Mouse (Mus musculus): ENCODE measurements at regions not wholly inside any gene's neighbourhood (a gene's known extent, or its start where the extent isn't known, plus 50 kb on each side); places are given as distances from the start of the nearest gene placed in this dataset.
"Not testable (repeated sequence)": the region's sequence is repeated elsewhere in the genome, so short reads cannot be mapped to it uniquely, and the experiment has no call there.

- DNase-seq (ENCODE audit: low spot score in 2 of 2), result no peak
- intact Hi-C loops (cut with DNase I), result no loop called here
Measured at GRCm38 (mm10) chr6:68977959-68978358, 1442.4 kb upstream of the Tacstd2 start.

GRCm38 (mm10) chr6:68964012-68964411 lies 1428.4 kb upstream of the Tacstd2 start:
- DNase-seq (ENCODE audit: low spot score in 2 of 2), result no peak
- intact Hi-C loops (cut with DNase I), result no loop called here

- intact Hi-C loops (cut with DNase I), result not testable (repeated sequence)
- DNase-seq (ENCODE audit: low spot score in 2 of 2), result peak in 1 of 2 experiments; percentile 0
Measured at GRCm38 (mm10) chr6:68938104-68938503, 1402.5 kb upstream of the Tacstd2 start.

- intact Hi-C loops (cut with DNase I); DNase-seq (ENCODE audit: low spot score in 2 of 2): not testable (repeated sequence)
Measured at GRCm38 (mm10) chr6:68931860-68932259, 1396.3 kb upstream of the Tacstd2 start.

- intact Hi-C loops (cut with DNase I), result no loop called here
- no peak for DNase-seq (ENCODE audit: low spot score in 2 of 2)
Measured at GRCm38 (mm10) chr6:68915536-68915935, 1379.9 kb upstream of the Tacstd2 start.

GRCm38 (mm10) chr6:68884130-68884529 lies 1348.5 kb upstream of the Tacstd2 start:
- no peak for DNase-seq (ENCODE audit: low spot score in 2 of 2)
- intact Hi-C loops (cut with DNase I), result no loop called here

- DNase-seq (ENCODE audit: low spot score in 2 of 2); intact Hi-C loops (cut with DNase I): not testable (repeated sequence)
Measured at GRCm38 (mm10) chr6:68852761-68853160, 1317.2 kb upstream of the Tacstd2 start.

- intact Hi-C loops (cut with DNase I), result no loop called here
Measured at GRCm38 (mm10) chr6:68852286-68852685, 1316.7 kb upstream of the Tacstd2 start.

GRCm38 (mm10) chr6:68835186-68835585 lies 1299.6 kb upstream of the Tacstd2 start:
- intact Hi-C loops (cut with DNase I), result no loop called here
- no peak for DNase-seq (ENCODE audit: low spot score in 2 of 2)

More at GRCm38 (mm10) chr6:68852286-68852685, 1316.7 kb upstream of the Tacstd2 start:
- no peak for DNase-seq (ENCODE audit: low spot score in 2 of 2)

- intact Hi-C loops (cut with DNase I), result no loop called here
- DNase-seq (ENCODE audit: low spot score in 2 of 2), result no peak
Measured at GRCm38 (mm10) chr6:68834633-68835032, 1299.0 kb upstream of the Tacstd2 start.

- DNase-seq (ENCODE audit: low spot score in 2 of 2); intact Hi-C loops (cut with DNase I): not testable (repeated sequence)
Measured at GRCm38 (mm10) chr6:68828460-68828859, 1292.9 kb upstream of the Tacstd2 start.

- no peak for DNase-seq (ENCODE audit: low spot score in 2 of 2)
- intact Hi-C loops (cut with DNase I), result no loop called here
Measured at GRCm38 (mm10) chr6:68813346-68813745, 1277.8 kb upstream of the Tacstd2 start.

GRCm38 (mm10) chr6:68799205-68799604 lies 1263.6 kb upstream of the Tacstd2 start:
- not testable (repeated sequence) for DNase-seq (ENCODE audit: low spot score in 2 of 2)

GRCm38 (mm10) chr6:68771507-68771906 lies 1235.9 kb upstream of the Tacstd2 start:
- intact Hi-C loops (cut with DNase I), result no loop called here
- no peak for DNase-seq (ENCODE audit: low spot score in 2 of 2)

More at GRCm38 (mm10) chr6:68799205-68799604, 1263.6 kb upstream of the Tacstd2 start:
- intact Hi-C loops (cut with DNase I), result not testable (repeated sequence)

GRCm38 (mm10) chr6:68750451-68750850 lies 1214.9 kb upstream of the Tacstd2 start:
- no peak for DNase-seq (ENCODE audit: low spot score in 2 of 2)
- intact Hi-C loops (cut with DNase I), result no loop called here

- no peak for DNase-seq (ENCODE audit: low spot score in 2 of 2)
- intact Hi-C loops (cut with DNase I), result no loop called here
Measured at GRCm38 (mm10) chr6:68749699-68750098, 1214.1 kb upstream of the Tacstd2 start.

GRCm38 (mm10) chr6:68738573-68738972 lies 1203.0 kb upstream of the Tacstd2 start:
- intact Hi-C loops (cut with DNase I), result no loop called here

GRCm38 (mm10) chr6:68736647-68737046 lies 1201.1 kb upstream of the Tacstd2 start:
- intact Hi-C loops (cut with DNase I), result no loop called here
- DNase-seq (ENCODE audit: low spot score in 2 of 2), result no peak

More at GRCm38 (mm10) chr6:68738573-68738972, 1203.0 kb upstream of the Tacstd2 start:
- DNase-seq (ENCODE audit: low spot score in 2 of 2), result no peak

GRCm38 (mm10) chr6:68736068-68736467 lies 1200.5 kb upstream of the Tacstd2 start:
- DNase-seq (ENCODE audit: low spot score in 2 of 2), result no peak
- intact Hi-C loops (cut with DNase I), result no loop called here

GRCm38 (mm10) chr6:68711084-68711483 lies 1175.5 kb upstream of the Tacstd2 start:
- intact Hi-C loops (cut with DNase I); DNase-seq (ENCODE audit: low spot score in 2 of 2): not testable (repeated sequence)

GRCm38 (mm10) chr6:68704291-68704800 lies 1168.8 kb upstream of the Tacstd2 start:
- intact Hi-C loops (cut with DNase I), result not testable (repeated sequence)

GRCm38 (mm10) chr6:68680792-68681110 lies 1145.2 kb upstream of the Tacstd2 start:
- DNase-seq (ENCODE audit: low spot score in 2 of 2); intact Hi-C loops (cut with DNase I): not testable (repeated sequence)

More at GRCm38 (mm10) chr6:68704291-68704800, 1168.8 kb upstream of the Tacstd2 start:
- DNase-seq (ENCODE audit: low spot score in 2 of 2), result not testable (repeated sequence)

All from left cerebral cortex, postnatal 14 days (tissue).